Mouse (Mus musculus) frontal cortex, postnatal 14 days (tissue): ENCODE results near the gene Orai3.
"Not testable (repeated sequence)": the region's sequence is repeated elsewhere in the genome, so short reads cannot be mapped to it uniquely, and the experiment has no call there.

ENCODE experiments used
- DNase-seq, 2 experiments: peaks; one replicate each; pipeline ENCODE4 v3.0.0; 2022; ENCODE audit warnings: low spot score in 2 of 2

Orai3 gene

GRCm38 (mm10) chr7:127769651-127770038 lies at the start of gene Orai3:
Orai3 (plus strand) TSS chr7:127769815.
- peak; percentile 82 for DNase-seq

GRCm38 (mm10) chr7:127725490-127725889 lies 44.1 kb upstream of the Orai3 start:
- no peak for DNase-seq

- DNase-seq = no peak
Measured at GRCm38 (mm10) chr7:127725924-127726323, 43.7 kb upstream of the Orai3 start.

- DNase-seq = no peak
Measured at GRCm38 (mm10) chr7:127727898-127728297, 41.7 kb upstream of the Orai3 start.

GRCm38 (mm10) chr7:127730170-127730569 lies 39.4 kb upstream of the Orai3 start:
- DNase-seq = no peak

GRCm38 (mm10) chr7:127732066-127732465 lies 37.5 kb upstream of the Orai3 start, which contains the start of gene Ctf2:
Ctf2 (minus strand) TSS chr7:127732166.
- not testable (repeated sequence) for DNase-seq

GRCm38 (mm10) chr7:127744366-127745045 lies 25.1 kb upstream of the Orai3 start, which contains the start of gene Fbxl19:
Fbxl19 (plus strand) TSS chr7:127744543.
- peak; percentile 69 to 75 for DNase-seq

GRCm38 (mm10) chr7:127745251-127745651 lies 24.4 kb upstream of the Orai3 start:
- peak; percentile 89 to 95 for DNase-seq

GRCm38 (mm10) chr7:127745652-127746493 lies 23.7 kb upstream of the Orai3 start:
- peak; percentile 93 to 99 for DNase-seq

GRCm38 (mm10) chr7:127746494-127747491 lies 22.8 kb upstream of the Orai3 start:
- DNase-seq = peak in 1 of 2 experiments; percentile 22

GRCm38 (mm10) chr7:127747559-127748234 lies 21.9 kb upstream of the Orai3 start:
- peak in 1 of 2 experiments; percentile 10 for DNase-seq

- peak in 1 of 2 experiments; percentile 20 for DNase-seq
Measured at GRCm38 (mm10) chr7:127748235-127748560, 21.4 kb upstream of the Orai3 start.

- peak; percentile 39 to 52 for DNase-seq
Measured at GRCm38 (mm10) chr7:127750131-127751127, 19.2 kb upstream of the Orai3 start.

- DNase-seq = no peak
Measured at GRCm38 (mm10) chr7:127751619-127752018, 18.0 kb upstream of the Orai3 start.

GRCm38 (mm10) chr7:127752069-127752468 lies 17.5 kb upstream of the Orai3 start:
- DNase-seq = no peak

- no peak for DNase-seq
Measured at GRCm38 (mm10) chr7:127753158-127753557, 16.5 kb upstream of the Orai3 start.

GRCm38 (mm10) chr7:127753741-127754140 lies 15.9 kb upstream of the Orai3 start:
- DNase-seq = no peak

GRCm38 (mm10) chr7:127759716-127760115 lies 9.9 kb upstream of the Orai3 start:
- DNase-seq = no peak

GRCm38 (mm10) chr7:127760478-127760877 lies 9.1 kb upstream of the Orai3 start:
- no peak for DNase-seq

- peak in 1 of 2 experiments; percentile 49 for DNase-seq
Measured at GRCm38 (mm10) chr7:127761026-127761425, 8.6 kb upstream of the Orai3 start.
